8 mouse cellular contexts compared by ENCODE assay signal in genomic region chrX:60547444-60548304, GRCm38 (mm10). TPM values are rescaled to one million over a fixed set of nuclear protein-coding genes. Genes with fewer than 3 reads are reported as not detected.
A peak's percentile ranks its signal among the peaks of the same experiment; 100 is the strongest.
DNase-seq lines count a peak whose midpoint lies in the region; ATAC-seq and TF ChIP-seq lines count a peak whose summit lies in the region.

No protein-coding gene starts in this region.

- H3K27me3 ChIP-seq in forebrain, embryonic 12.5 days, result no peaks in the 10 kb centered on the region
- peaks cover 20% of the 10 kb centered on the region for H3K27me3 ChIP-seq in heart, postnatal 0 days (ENCODE audit: control insufficient read depth, insufficient read depth, low read length)
- peaks cover 25% of the 10 kb centered on the region for H3K27me3 ChIP-seq in liver, embryonic 13.5 days
- H3K27me3 ChIP-seq in neural tube, embryonic 13.5 days, result no peaks in the 10 kb centered on the region

- H3K9ac ChIP-seq in forebrain, embryonic 12.5 days, result peak overlapping the region; percentile 69
- H3K9ac ChIP-seq in heart, postnatal 0 days (replicated peaks; ENCODE audit: low read depth, low read length), result peak overlapping the region; percentile 20; the same call in 1 of the 2 replicates
- H3K9ac ChIP-seq in liver, embryonic 13.5 days, result no peak overlapping the region
- H3K9ac ChIP-seq in neural tube, embryonic 13.5 days, result peak overlapping the region; percentile 74

- no peak for TF ChIP-seq EP300 in heart, postnatal 0 days (IDR thresholded peaks at IDR 0.05; ENCODE audit: low read depth)

- WGBS in forebrain, embryonic 12.5 days, result 15% methylated on average over 49 of the region's 113 CpGs
- 10% methylated on average over 51 of the region's 113 CpGs for WGBS in heart, postnatal 0 days
- 14% methylated on average over 43 of the region's 113 CpGs for WGBS in liver, embryonic 13.5 days (ENCODE audit: insufficient replicate concordance)
- 13% methylated on average over 40 of the region's 113 CpGs for WGBS in neural tube, embryonic 13.5 days

- DNase-seq in CD4-positive helper T cell, adult 2 months (ENCODE audit: low read depth, low spot score), result peak; percentile 4
- peak; percentile 71 for DNase-seq in brain, embryonic 14.5 days (ENCODE audit: low read depth)
- DNase-seq in heart, postnatal 0 days (ENCODE audit: low spot score), result no peak
- peak; percentile 58 for DNase-seq in kidney, postnatal 10 days
- no peak for DNase-seq in liver, embryonic 13.5 days
- DNase-seq in urinary bladder, postnatal 14 days (ENCODE audit: low spot score), result peak; percentile 20

- H3K4me1 ChIP-seq in forebrain, embryonic 12.5 days, result peaks cover 6% of the 10 kb centered on the region
- no peaks in the 10 kb centered on the region for H3K4me1 ChIP-seq in heart, postnatal 0 days (ENCODE audit: control insufficient read depth, insufficient read depth)
- H3K4me1 ChIP-seq in liver, embryonic 13.5 days (replicated peaks), result no peaks in the 10 kb centered on the region
- peaks cover 9% of the 10 kb centered on the region; the same call in 1 of the 2 replicates for H3K4me1 ChIP-seq in neural tube, embryonic 13.5 days (replicated peaks)

- peak; percentile 77 for ATAC-seq in forebrain, embryonic 12.5 days (ENCODE audit: low FRiP score)
- peak; percentile 86 for ATAC-seq in heart, postnatal 0 days (ENCODE audit: insufficient read depth, low read depth)
- ATAC-seq in liver, embryonic 13.5 days (ENCODE audit: low read depth), result peak; percentile 58
- peak; percentile 93 for ATAC-seq in neural tube, embryonic 13.5 days (ENCODE audit: low read depth)

- H3K36me3 ChIP-seq in forebrain, embryonic 12.5 days (replicated peaks), result no peaks in the 10 kb centered on the region
- no peaks in the 10 kb centered on the region for H3K36me3 ChIP-seq in heart, postnatal 0 days (replicated peaks; ENCODE audit: control insufficient read depth, insufficient read depth, low read length)
- H3K36me3 ChIP-seq in liver, embryonic 13.5 days, result no peaks in the 10 kb centered on the region
- H3K36me3 ChIP-seq in neural tube, embryonic 13.5 days, result no peaks in the 10 kb centered on the region

- H3K4me2 ChIP-seq in forebrain, embryonic 12.5 days, result peak overlapping the region; percentile 54
- peak overlapping the region; percentile 72 for H3K4me2 ChIP-seq in heart, postnatal 0 days (ENCODE audit: low read depth, low read length)
- H3K4me2 ChIP-seq in liver, embryonic 13.5 days, result peak overlapping the region; percentile 62
- peak overlapping the region; percentile 57 for H3K4me2 ChIP-seq in neural tube, embryonic 13.5 days

- H3K9me3 ChIP-seq in forebrain, embryonic 12.5 days, result no peaks in the 10 kb centered on the region
- H3K9me3 ChIP-seq in heart, postnatal 0 days (replicated peaks; ENCODE audit: control insufficient read depth, low read length), result no peaks in the 10 kb centered on the region
- no peaks in the 10 kb centered on the region for H3K9me3 ChIP-seq in liver, embryonic 13.5 days (replicated peaks)
- H3K9me3 ChIP-seq in neural tube, embryonic 13.5 days, result no peaks in the 10 kb centered on the region

- no peak for TF ChIP-seq CTCF in brain, embryonic 14.5 days (IDR thresholded peaks at IDR 0.05; ENCODE audit: borderline replicate concordance, extremely low read depth, insufficient read depth, insufficient read length)
- TF ChIP-seq CTCF in heart, postnatal 0 days (IDR thresholded peaks at IDR 0.05; ENCODE audit: low read depth), result no peak

- peak overlapping the region; percentile 90 for H3K27ac ChIP-seq in forebrain, embryonic 12.5 days
- no peak overlapping the region for H3K27ac ChIP-seq in heart, postnatal 0 days (ENCODE audit: low read depth)
- no peak overlapping the region for H3K27ac ChIP-seq in liver, embryonic 13.5 days
- H3K27ac ChIP-seq in neural tube, embryonic 13.5 days (replicated peaks), result peak overlapping the region; percentile 83

- 0 out of 2 replicates have a peak, but pooled peaks have one; percentile 17 for TF ChIP-seq POLR2A in brain, embryonic 14.5 days (IDR thresholded peaks at IDR 0.05; ENCODE audit: borderline replicate concordance, extremely low read depth, insufficient read depth, insufficient read length, poor library complexity, severe bottlenecking)

- H3K4me3 ChIP-seq in forebrain, embryonic 12.5 days (replicated peaks), result peak overlapping the region; percentile 57
- peak overlapping the region; percentile 58 for H3K4me3 ChIP-seq in heart, postnatal 0 days (ENCODE audit: low read depth, low read length)
- H3K4me3 ChIP-seq in liver, embryonic 13.5 days (replicated peaks), result peak overlapping the region; percentile 50
- H3K4me3 ChIP-seq in neural tube, embryonic 13.5 days, result peak overlapping the region; percentile 53

RNA-seq across cellular contexts. Expression of gene Gm7073, which starts 8.6 kb away (rescaled TPM):
- not detected in 2 replicates for polyA plus RNA-seq in brain, embryonic 14.5 days (2012; rRNA removed)
- not detected in 2 replicates for polyA plus RNA-seq in forebrain, embryonic 12.5 days (2016; fragmentation: Nextera tagmentation; extraction: Ambion mirVana)
- not detected in 2 replicates for total RNA-seq in heart, postnatal 0 days (2014; rRNA removed; ENCODE audit: low replicate concordance)
- not detected in 2 replicates for polyA plus RNA-seq in heart, postnatal 0 days (2015; fragmentation: Nextera tagmentation; extraction: Ambion mirVana)
- polyA plus RNA-seq in liver, embryonic 13.5 days (2015; fragmentation: Nextera tagmentation; extraction: Ambion mirVana), result not detected in 2 replicates
- not detected in 2 replicates for polyA plus RNA-seq in neural tube, embryonic 13.5 days (2015; fragmentation: Nextera tagmentation; extraction: Ambion mirVana)

RNA-seq across cellular contexts. Expression of gene Atp11c, which starts 44.8 kb away (rescaled TPM):
- 20.0 and 25.2 TPM in 2 replicates for polyA plus RNA-seq in brain, embryonic 14.5 days (2012; rRNA removed)
- polyA plus RNA-seq in forebrain, embryonic 12.5 days (2016; fragmentation: Nextera tagmentation; extraction: Ambion mirVana), result 17.8 and 19.2 TPM in 2 replicates
- 5.5 and 8.8 TPM in 2 replicates for total RNA-seq in heart, postnatal 0 days (2014; rRNA removed; ENCODE audit: low replicate concordance)
- polyA plus RNA-seq in heart, postnatal 0 days (2015; fragmentation: Nextera tagmentation; extraction: Ambion mirVana), result 1.8 and 2.0 TPM in 2 replicates
- 3.9 and 4.7 TPM in 2 replicates for polyA plus RNA-seq in liver, embryonic 13.5 days (2015; fragmentation: Nextera tagmentation; extraction: Ambion mirVana)
- polyA plus RNA-seq in neural tube, embryonic 13.5 days (2015; fragmentation: Nextera tagmentation; extraction: Ambion mirVana), result 12.3 and 13.4 TPM in 2 replicates

Comparison
In these comparisons a context has a peak if more than half of its experiments do, and no peak if none do; other contexts are left out.
1. DNase-seq: peak in CD4-positive helper T cell, adult 2 months (single experiment), brain, embryonic 14.5 days (single experiment), kidney, postnatal 10 days (single experiment) and urinary bladder, postnatal 14 days (single experiment); none in heart, postnatal 0 days (single experiment) and liver, embryonic 13.5 days (single experiment).
2. H3K27ac ChIP-seq: peak in forebrain, embryonic 12.5 days (single experiment) and neural tube, embryonic 13.5 days (single experiment); none in heart, postnatal 0 days (single experiment) and liver, embryonic 13.5 days (single experiment).
3. Peak in every context shown above with its lines, with median percentiles within 50 percentile points of each other: ATAC-seq, H3K4me2 ChIP-seq and H3K4me3 ChIP-seq.